Mouse (Mus musculus): ENCODE results near the gene Rhot1. TPM values are rescaled to one million over a fixed set of nuclear protein-coding genes. Genes with fewer than 3 reads are reported as not detected.

The Rhot1 gene
- polyA plus RNA-seq, 2 experiments = 40.3 to 55.8 TPM

- TF ChIP-seq POLR2A (IDR thresholded peaks at IDR 0.05; ENCODE audit: borderline replicate concordance, extremely low read depth, insufficient read depth, insufficient read length) = no peak
- 5% methylated on average over 12 of the region's 12 CpGs for WGBS
- ATAC-seq (ENCODE audit: low FRiP score, low read depth) = no peak
- H3K36me3 ChIP-seq (ENCODE audit: control insufficient read depth, insufficient read depth, low read length) = no peaks in the 10 kb centered on the region
- no peak overlapping the region for H3K9ac ChIP-seq (ENCODE audit: low read depth, low read length, severe bottlenecking)
- H3K4me1 ChIP-seq (ENCODE audit: control insufficient read depth, insufficient read depth, low read length) = peaks cover 16% of the 10 kb centered on the region; the same call in 1 of the 2 replicates
- H3K4me3 ChIP-seq (replicated peaks; ENCODE audit: low read length) = no peak overlapping the region
- peaks cover 41% of the 10 kb centered on the region for H3K27me3 ChIP-seq (ENCODE audit: control insufficient read depth, insufficient read depth, low read length)
- no peak for DNase-seq (ENCODE audit: low spot score)
- H3K9me3 ChIP-seq (ENCODE audit: control insufficient read depth, low read length) = no peaks in the 10 kb centered on the region
- no peak overlapping the region for H3K27ac ChIP-seq (replicated peaks; ENCODE audit: low read depth, low read length)
- H3K4me2 ChIP-seq (replicated peaks; ENCODE audit: low read depth, low read length, severe bottlenecking) = peak overlapping the region; percentile 99
Measured at GRCm38 (mm10) chr11:80299513-80300235, 90.9 kb downstream of the Rhot1 start.

- peaks cover 16% of the 10 kb centered on the region; the same call in 1 of the 2 replicates for H3K4me1 ChIP-seq (ENCODE audit: control insufficient read depth, insufficient read depth, low read length)
- peak within 1 kb of the TSS; percentile 99 for H3K4me2 ChIP-seq (replicated peaks; ENCODE audit: low read depth, low read length, severe bottlenecking)
- DNase-seq (ENCODE audit: low spot score) = peak; percentile 21
- TF ChIP-seq POLR2A (IDR thresholded peaks at IDR 0.05; ENCODE audit: borderline replicate concordance, extremely low read depth, insufficient read depth, insufficient read length) = no peak
- H3K9ac ChIP-seq (ENCODE audit: low read depth, low read length, severe bottlenecking) = peak within 1 kb of the TSS; percentile 57
- H3K36me3 ChIP-seq (ENCODE audit: control insufficient read depth, insufficient read depth, low read length) = no peaks in the 10 kb centered on the region
- no peaks in the 10 kb centered on the region for H3K9me3 ChIP-seq (ENCODE audit: control insufficient read depth, low read length)
- ATAC-seq (ENCODE audit: low FRiP score, low read depth) = peak; percentile 62
- WGBS = under 1% methylated on average over 41 of the region's 81 CpGs
- H3K4me3 ChIP-seq (replicated peaks; ENCODE audit: low read length) = peak within 1 kb of the TSS; percentile 68
- no peak within 1 kb of the TSS for H3K27ac ChIP-seq (replicated peaks; ENCODE audit: low read depth, low read length)
- peaks cover 41% of the 10 kb centered on the region for H3K27me3 ChIP-seq (ENCODE audit: control insufficient read depth, insufficient read depth, low read length)
Measured at GRCm38 (mm10) chr11:80300551-80301315, 91.9 kb downstream of the Rhot1 start, which contains the start of gene Rhbdl3. Gene Rhbdl3 (plus strand): TSS chr11:80300912.

- Histone ChIP-seq H3K4me1 (ENCODE audit: control insufficient read depth, insufficient read depth, low read length) (peaks cover 16% of the 10 kb centered on the region; the same call in 1 of the 2 replicates), H3K27me3 (ENCODE audit: control insufficient read depth, insufficient read depth, low read length) (peaks cover 41% of the 10 kb centered on the region), H3K9ac (ENCODE audit: low read depth, low read length, severe bottlenecking) (peak overlapping the region; percentile 57), H3K4me2 (replicated peaks; ENCODE audit: low read depth, low read length, severe bottlenecking) (peak overlapping the region; percentile 99), H3K36me3 (ENCODE audit: control insufficient read depth, insufficient read depth, low read length) (no peaks in the 10 kb centered on the region), H3K27ac (replicated peaks; ENCODE audit: low read depth, low read length) (no peak overlapping the region), H3K4me3 (replicated peaks; ENCODE audit: low read length) (peak overlapping the region; percentile 68), H3K9me3 (ENCODE audit: control insufficient read depth, low read length) (no peaks in the 10 kb centered on the region)
- peak; percentile 28 for DNase-seq (ENCODE audit: low spot score)
- WGBS = under 1% methylated on average over 29 of the region's 53 CpGs
- TF ChIP-seq POLR2A (IDR thresholded peaks at IDR 0.05; ENCODE audit: borderline replicate concordance, extremely low read depth, insufficient read depth, insufficient read length) = no peak
- no peak for ATAC-seq (ENCODE audit: low FRiP score, low read depth)
Measured at GRCm38 (mm10) chr11:80301316-80302045, 92.7 kb downstream of the Rhot1 start.

- Histone ChIP-seq H3K9ac (ENCODE audit: low read depth, low read length, severe bottlenecking) (0 out of 2 replicates have a peak overlapping the region, but pooled peaks have one; percentile 57), H3K9me3 (ENCODE audit: control insufficient read depth, low read length) (no peaks in the 10 kb centered on the region), H3K4me1 (ENCODE audit: control insufficient read depth, insufficient read depth, low read length) (peaks cover 16% of the 10 kb centered on the region; the same call in 1 of the 2 replicates), H3K27me3 (ENCODE audit: control insufficient read depth, insufficient read depth, low read length) (peaks cover 41% of the 10 kb centered on the region), H3K4me3 (replicated peaks; ENCODE audit: low read length) (peak overlapping the region; percentile 68), H3K4me2 (replicated peaks; ENCODE audit: low read depth, low read length, severe bottlenecking) (peak overlapping the region; percentile 99), H3K36me3 (ENCODE audit: control insufficient read depth, insufficient read depth, low read length) (no peaks in the 10 kb centered on the region), H3K27ac (replicated peaks; ENCODE audit: low read depth, low read length) (no peak overlapping the region)
- DNase-seq (ENCODE audit: low spot score) (no peak), ATAC-seq (ENCODE audit: low FRiP score, low read depth) (no peak)
- 0% methylated on average over 9 of the region's 9 CpGs for WGBS
- no peak for TF ChIP-seq POLR2A (IDR thresholded peaks at IDR 0.05; ENCODE audit: borderline replicate concordance, extremely low read depth, insufficient read depth, insufficient read length)
Measured at GRCm38 (mm10) chr11:80302046-80302390, 93.2 kb downstream of the Rhot1 start.

- Histone ChIP-seq H3K27me3 (ENCODE audit: control insufficient read depth, insufficient read depth, low read length) (peaks cover 41% of the 10 kb centered on the region), H3K27ac (replicated peaks; ENCODE audit: low read depth, low read length) (no peak overlapping the region), H3K36me3 (ENCODE audit: control insufficient read depth, insufficient read depth, low read length) (no peaks in the 10 kb centered on the region), H3K9ac (ENCODE audit: low read depth, low read length, severe bottlenecking) (no peak overlapping the region), H3K4me2 (replicated peaks; ENCODE audit: low read depth, low read length, severe bottlenecking) (peak overlapping the region; percentile 99), H3K9me3 (ENCODE audit: control insufficient read depth, low read length) (no peaks in the 10 kb centered on the region), H3K4me3 (replicated peaks; ENCODE audit: low read length) (peak overlapping the region; percentile 68), H3K4me1 (ENCODE audit: control insufficient read depth, insufficient read depth, low read length) (peaks cover 16% of the 10 kb centered on the region; the same call in 1 of the 2 replicates)
- TF ChIP-seq POLR2A (IDR thresholded peaks at IDR 0.05; ENCODE audit: borderline replicate concordance, extremely low read depth, insufficient read depth, insufficient read length) = no peak
- ATAC-seq (ENCODE audit: low FRiP score, low read depth) (0 out of 2 replicates have a peak, but pooled peaks have one; percentile 34), DNase-seq (ENCODE audit: low spot score) (peak; percentile 65)
- WGBS = 4% methylated on average over 11 of the region's 11 CpGs
Measured at GRCm38 (mm10) chr11:80302536-80302935, 93.7 kb downstream of the Rhot1 start.

Data from limb, embryonic 14.5 days (tissue).